Mouse (Mus musculus) right cerebral cortex, postnatal 4 days (tissue): ENCODE results near the gene A930004D18Rik.

Source experiments
- DNase-seq: peaks from one replicate; pipeline ENCODE4 v3.0.0-alpha.2; 2022

The A930004D18Rik gene

DNA sequence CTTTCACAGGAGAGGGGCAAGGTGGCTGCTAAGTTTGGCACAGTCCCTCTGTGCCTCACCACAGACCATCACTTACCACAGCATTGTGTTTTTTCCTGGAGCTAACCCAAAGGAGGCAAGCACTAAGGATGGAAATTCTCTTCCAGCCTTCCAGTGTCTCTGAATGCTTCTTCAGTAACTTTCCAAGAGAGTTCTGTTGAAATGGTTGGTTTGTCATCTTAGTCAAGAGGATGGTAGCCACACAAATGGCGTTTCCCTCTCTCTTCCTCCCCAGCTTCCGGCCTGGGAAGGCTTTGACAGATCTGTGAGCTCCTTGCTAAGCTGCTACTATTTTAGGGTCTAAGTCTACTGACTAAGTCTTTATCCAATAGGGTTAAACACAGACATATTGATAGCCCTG is at the start of gene A930004D18Rik:
TSS of gene A930004D18Rik (minus strand) at position 247 of the 400 bp plus-strand sequence.
- DNase-seq: no peak

DNA sequence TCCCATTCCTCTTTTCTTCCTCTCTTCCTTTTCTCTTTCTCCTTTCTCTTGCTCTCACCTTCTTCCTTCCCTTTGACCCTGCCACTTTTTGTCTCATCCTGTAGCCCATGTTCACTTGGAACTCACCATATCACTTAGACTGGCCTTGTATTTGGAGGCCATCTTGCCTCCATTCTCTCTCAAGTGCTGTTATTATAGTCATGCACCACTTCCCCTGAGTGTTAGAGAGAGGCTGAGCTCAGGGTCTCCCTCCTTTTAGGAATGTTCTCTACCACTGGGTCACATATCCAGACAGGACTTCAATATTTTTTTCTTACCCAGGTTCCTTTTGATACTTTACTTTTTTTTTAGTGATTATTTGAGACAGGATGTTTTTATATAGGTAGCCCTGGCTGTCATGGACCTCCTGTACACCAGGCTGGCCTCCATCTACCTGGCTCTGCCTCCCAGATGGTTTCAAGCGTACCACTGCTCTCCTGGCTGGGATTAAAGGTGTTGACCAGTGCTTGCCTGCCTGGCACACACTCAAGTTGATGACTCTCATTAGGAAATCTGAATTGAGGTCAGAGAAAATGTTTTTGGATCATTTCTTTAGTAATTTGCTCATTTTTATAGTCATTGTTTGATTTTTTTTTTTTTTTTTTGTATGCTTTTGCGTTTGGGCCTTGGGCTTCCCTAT is 42.8 kb upstream of the A930004D18Rik start:
- DNase-seq: no peak

DNA sequence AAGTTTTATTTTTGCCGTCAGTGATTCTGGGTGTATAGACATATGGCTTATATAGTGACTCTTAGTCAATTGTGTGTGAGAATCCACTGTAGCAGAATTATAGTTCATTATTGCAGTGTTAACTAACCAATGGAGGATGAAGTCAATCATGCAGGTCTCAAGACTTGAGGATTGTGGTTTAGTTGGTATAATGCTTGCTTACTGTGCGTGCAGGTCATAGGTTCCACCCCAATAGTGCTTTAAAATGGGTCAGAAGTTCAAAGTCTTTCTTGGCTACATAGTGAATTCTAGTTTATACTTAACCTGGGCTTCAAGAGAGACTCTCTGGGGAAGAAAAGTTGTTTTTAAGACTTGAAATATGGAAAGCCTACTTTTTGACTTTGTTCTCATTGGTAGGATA is 34.4 kb upstream of the A930004D18Rik start:
- DNase-seq: no peak

DNA sequence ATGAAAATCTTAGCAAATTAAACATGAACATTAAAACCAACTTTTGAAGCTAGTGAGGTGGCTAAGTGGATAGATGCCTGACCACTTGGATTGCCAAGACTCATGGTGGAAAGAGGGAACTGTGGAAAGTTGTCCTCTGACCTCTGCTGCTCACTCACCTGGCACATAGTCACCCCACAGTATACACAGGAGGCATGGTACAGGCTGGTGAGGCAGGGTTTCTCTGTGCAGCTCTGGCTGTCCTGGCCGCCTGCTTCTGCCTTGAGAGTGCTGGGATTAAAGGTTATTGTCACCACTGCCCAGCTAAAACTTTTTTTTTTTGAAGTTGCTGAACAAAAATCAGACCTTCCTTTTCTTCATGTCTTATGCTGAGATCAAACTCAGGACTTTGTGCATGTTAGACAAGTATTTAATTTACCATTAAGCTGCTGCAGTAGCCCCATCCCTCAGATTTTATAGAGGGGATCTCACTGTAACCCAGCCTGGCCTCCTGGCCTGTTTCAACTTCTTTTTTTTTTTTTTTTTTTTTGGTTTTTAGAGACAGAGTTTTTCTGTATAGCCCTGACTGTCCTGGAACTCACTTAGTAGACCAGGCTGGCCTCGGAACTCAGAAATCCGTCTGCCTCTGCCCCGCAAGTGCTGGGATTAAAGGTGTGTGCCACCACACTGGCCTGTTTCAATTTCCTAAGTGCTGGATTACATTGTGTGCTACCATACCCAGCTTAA is 30.7 kb upstream of the A930004D18Rik start:
- no peak for DNase-seq

DNA sequence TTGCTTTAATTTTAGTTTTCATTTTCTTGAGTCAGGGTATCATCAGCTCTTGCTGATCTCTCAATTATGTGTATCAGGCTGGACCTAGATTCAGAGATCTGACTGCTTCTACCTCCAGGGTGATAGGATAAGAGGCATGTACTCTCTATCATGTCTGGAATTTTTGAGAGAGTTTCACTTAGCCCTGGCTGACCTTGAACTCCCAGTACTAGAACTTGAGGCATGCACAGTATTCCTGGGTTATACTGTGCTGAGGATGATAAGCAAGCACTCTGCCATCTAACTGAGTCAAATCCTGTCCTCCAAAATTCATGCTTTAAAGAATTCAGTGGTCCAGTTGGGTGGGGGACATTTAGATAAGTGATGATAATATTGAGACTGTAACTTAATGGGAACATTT is 28.9 kb upstream of the A930004D18Rik start:
- DNase-seq: no peak

DNA sequence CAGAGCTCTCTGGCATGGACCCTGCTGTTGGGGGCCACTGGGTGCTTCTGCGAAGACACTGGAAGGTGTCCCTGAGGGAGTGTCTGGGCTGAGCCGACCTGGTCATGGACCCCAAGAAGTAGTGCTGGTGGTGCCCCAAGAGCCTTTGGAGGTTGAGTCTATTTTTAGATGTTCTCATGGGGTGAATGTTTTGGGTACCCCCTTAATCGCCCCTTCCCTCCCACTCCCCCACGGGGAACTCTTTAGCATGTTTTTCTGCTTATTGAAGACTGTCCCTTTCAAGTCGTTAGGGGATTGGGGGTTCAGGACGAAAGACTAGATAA is 28.1 kb upstream of the A930004D18Rik start:
- DNase-seq: no peak

DNA sequence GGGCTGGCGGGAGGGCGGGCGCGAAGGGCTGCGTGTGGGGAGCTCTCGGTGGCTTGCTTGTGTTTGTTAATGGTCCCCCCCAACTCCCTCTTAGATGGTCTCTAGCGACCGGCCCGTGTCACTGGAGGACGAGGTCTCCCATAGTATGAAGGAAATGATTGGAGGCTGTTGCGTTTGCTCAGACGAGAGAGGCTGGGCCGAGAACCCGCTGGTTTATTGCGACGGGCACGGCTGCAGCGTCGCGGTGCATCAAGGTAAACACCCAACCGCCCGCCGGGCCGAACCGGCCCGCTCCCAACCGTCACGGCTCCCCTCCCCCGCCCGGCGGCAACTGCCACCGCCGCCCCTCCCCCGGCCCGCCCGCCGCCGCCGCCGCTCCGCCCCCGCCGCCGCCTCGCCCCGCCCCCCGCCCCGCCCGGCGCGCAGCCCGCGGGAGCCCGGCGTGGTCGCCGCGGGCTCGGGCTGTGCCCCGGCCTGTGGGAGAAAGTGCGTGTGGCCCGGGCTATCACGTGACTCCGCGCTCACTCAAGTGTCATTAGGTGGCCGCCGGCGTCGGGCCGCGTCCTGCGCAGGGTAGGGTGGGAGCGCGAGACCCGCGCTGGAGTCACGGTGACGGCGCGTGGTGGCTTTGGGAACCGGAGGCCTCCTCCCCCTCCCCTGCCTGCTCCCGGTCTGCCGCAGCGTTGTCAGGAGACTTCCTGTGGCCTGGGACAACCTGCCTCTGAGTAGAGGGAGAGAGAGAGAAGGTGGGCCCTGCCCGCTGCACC is 27.6 kb upstream of the A930004D18Rik start:
- peak; percentile 80 for DNase-seq

DNA sequence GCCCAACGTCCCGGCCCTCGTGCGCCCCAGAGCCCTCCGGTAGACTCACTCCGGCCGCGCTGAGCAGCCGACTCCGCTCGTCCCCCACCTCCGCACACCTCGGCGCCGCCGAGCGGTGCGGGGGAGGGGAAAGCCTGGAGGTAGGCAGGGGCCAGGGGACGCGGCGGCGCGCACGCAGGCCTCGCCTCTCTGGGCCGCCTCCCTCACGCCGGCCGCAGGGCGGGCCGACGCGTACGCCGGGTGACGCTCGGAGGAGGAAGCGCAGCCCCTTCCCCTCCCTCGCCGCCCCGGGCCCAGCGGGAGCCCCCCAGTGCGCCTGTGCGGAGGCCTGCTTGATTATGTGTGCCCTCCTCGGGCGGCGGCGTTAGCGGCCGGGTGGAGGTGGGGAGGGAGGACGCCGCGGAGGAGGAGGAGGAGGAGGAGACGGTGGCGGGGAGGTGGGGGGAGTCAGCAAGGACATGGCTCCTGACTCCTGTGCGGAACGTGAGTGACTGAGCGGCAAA is 26.9 kb upstream of the A930004D18Rik start:
- peak; percentile 92 for DNase-seq

DNA sequence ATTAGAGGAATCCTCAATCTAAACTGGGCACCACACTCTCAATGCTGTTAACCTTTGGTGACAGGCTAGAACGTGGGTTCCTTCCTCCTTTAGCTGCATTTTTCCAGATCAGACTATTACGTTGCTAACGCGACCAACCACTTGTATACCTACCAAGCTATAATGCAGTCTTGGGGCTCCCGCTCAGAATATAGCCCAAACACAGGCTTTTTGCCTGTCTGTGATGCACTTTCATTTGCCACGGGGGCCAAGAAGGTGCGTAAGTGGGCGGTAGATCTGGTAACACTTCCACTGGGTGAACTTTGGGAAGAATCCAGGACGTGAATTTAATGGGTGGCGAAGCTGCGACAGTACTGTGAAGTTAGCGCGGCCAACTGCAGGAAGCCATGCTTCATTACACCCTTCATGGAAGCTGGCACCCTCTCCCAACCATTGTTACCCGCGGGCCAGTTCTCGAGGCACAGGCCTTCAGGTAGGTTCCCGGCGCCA is 26.3 kb upstream of the A930004D18Rik start:
- DNase-seq: peak; percentile 59

DNA sequence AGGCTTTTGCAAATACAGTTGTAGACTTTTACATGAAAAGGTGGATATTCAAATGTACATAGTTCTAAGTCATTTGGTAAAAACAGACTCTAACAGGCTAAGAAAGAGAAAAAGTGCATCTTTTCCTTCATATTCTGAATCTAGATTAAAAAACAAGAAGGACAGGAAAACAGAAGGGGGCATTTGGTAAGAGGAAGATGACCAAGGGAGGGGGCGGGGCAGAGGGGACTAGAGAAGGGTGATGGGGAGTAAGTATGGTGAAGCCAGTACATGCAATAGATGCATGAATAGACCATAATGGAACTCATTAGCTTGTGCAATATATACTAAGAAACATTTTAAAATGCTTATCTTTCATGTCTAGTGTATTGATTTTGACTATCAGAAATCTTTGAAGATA is 22.9 kb upstream of the A930004D18Rik start:
- DNase-seq: no peak

DNA sequence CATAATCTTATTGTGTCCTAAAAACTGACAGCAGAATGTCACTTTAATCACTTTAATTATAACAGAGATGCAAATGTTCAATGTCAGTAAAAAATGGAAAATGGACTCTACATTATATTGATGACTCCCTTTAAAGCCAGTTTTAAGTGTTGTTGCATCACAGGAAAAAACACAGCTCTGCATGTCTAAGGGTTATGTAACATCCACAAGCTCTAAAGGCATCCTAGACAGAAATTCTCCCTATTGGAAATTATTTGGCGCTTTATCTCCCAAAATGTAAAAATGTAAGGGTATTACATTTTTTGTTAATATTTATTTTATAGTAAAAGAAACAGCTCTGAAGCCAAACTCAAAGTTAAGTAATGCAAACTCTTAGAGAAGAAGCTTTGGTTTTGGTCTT is 22.4 kb upstream of the A930004D18Rik start:
- no peak for DNase-seq

DNA sequence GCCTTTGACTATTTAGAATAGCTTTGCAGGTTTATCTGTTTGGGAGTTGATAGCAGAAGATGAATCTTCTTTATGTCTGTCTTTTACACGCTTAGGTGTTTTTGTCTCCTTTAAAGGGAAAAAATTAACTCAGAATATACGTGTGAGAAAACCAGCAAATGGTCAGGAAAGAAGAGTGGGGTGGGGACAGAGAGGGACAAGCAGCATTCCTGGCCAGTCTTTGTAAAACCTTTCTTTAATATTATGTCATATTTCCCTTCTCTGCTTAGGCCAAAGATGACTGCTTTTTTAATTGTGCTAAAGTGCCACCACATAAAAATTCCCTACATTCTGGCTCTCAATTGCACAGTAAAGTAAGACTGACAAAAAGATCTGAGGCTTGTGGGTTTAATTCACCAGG is 21.5 kb upstream of the A930004D18Rik start:
- no peak for DNase-seq

DNA sequence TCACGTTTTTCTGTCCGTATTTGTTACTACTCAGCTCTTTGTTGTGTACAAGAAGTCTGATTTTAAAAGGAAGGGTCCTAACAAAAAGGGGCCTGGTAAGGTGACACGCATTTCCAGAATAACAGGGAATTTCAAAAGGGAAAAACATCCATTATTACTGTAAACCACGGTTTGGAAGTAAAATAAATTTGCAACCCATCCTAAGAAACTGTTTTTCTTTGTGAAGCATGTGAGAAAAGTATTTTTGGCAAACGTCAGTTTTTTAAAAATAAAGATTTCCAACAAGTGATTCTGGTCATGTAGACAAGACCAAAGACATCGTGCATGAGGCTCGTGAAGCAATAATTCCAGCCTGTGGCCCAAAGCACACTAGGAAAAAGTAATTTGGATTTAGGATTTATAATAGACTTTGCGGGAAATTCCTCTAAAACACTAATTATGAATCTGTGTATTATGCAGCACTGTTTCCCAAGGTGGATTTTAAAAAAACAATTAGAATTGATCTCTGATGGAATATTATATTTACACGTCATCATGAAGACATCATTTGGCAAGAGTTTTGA is 20.7 kb upstream of the A930004D18Rik start:
- DNase-seq: no peak

DNA sequence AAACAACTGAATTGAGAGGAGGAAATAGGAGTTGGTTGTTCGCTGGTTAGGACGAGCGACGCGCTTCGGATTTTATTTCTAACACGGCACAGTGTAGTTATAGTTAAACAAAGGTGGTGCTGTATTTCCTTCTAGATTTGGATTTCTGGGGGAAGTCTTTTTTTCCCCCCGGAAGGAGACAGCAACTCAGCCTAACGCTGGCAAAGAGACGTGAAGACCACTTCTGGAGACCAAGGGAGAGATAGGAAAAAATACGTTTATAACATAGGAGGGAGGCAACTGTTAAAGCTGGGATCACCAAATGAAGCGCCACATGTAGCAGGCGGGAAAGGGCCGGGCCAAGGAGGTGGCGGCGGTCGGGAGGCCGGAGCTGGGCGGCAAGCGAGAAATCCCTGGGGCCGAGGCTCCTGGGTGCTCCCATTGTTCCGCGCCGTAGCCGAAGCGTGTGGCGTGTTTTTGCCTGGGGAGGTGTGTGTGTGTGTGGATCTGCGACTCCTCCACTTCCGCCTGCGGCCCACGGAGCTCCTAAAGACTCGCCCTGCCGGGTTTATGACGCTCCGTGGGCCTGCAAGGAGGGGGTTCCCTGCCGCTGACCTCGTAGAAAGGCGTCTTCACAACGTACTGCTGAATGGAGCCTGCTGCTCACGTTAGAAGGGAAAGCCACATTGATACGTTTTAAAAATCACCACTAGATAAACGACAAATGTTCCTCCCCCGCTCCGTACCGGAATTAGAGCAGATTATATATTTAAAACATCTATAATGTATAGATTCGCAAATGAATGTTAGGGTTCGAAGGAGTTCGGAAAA is 20.0 kb upstream of the A930004D18Rik start:
- DNase-seq: peak; percentile 58

DNA sequence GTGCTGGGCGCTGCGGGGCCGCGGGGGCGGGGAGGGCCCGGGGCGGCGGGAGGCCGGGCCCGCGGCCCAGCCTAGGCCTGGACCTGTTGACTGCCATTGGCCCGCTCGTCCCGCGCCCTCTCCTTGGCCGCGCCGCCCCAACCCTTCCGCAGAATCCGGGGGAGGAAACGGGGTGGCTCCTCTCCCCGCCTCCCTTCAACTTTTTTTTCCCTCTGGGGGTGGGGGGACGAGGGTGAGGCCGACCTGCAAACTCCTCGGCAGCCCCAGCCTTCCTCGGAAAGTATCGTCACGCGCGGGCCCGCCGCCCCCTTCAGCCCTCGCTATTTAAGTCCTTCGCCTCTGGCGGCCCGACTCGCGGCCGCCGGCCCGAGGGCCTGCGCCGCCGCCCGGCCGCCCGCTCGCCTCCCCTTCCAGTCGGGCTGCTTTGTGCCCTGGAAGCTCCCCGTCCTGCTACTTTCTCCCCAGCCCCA is 19.3 kb upstream of the A930004D18Rik start:
- peak; percentile 74 for DNase-seq

DNA sequence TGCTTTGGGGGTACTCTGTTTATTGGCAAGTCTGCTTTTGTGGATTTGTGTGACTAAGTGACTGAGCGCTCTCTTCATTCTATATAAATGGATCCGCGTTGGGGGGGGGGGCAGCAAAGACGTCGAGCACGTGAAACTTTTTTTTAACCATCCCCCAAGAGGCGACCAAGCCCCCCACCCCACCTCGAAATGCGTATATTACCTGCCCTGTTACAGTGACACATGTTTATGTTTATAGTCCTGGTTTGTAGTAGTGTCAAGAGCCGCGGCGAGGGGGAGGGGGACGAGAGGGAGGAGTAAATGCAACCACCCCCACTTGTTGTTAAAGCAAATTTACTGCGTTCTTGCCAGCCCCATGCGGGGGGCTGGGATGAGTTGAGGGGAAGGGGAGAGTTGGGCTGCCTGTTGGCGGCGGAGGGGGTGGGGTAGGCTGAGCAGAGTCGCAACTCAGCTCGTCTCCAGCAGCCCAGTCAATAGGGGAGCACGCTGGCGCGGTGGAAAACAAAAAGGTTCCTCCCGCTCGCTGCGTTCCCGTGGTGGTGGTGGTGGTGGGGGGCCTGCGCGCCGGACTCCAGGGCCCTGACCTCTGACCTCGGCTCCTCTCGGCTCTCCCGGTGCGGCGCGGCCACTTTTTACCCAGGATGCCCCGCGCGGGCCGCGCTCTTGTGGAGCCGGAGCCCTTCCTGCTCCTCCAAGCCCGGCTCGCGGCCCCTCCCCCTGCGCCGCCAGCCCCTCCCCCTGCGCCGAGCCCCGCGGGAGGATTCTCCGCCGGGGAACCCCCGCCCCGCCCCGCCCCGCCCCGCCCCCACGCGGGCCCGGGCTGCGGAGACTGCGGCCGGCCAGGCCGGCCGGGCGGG is 18.6 kb upstream of the A930004D18Rik start:
- peak; percentile 88 for DNase-seq

DNA sequence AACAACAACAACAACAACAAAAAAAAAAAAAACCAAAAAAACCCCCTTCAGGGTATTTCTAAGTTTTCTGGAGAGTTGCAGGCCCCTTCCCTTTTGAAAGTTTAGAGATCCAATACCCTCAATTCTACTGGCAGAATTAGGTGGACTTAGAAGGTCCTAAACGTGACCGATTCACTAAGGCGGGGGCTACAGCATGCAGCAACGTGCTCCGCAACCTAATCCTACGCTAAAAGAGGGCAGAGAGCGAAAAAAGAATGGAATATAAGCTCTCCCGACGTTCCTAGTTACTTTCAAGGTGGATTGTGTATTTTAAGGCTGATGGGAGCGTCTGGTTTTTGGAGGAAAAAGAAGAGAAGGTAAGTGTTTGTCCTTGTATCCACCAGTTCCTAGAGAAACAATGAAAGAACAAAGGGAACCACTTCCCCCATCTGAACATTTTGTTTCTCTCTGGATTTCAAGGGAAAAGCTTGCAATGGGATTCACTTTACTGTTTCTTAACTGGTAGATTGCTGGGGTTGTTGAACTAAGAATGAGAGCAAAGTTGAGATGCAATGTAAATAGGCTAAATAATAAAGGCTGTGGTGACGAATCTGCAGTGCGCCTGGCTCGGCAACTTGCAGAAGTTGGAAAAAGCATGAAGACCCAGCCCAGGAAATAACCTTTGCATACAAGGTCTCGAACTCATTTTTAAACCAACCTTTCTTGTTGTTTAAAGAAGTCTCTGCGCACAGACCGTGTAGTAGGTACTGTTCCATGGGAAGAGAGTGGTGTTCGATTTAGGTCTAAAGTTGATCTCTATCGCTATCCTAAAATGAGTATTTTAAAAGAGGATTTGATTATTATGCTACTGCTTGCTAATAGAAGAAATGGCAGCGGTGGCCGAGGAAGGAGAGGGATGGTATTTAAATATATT is 17.7 kb upstream of the A930004D18Rik start, which contains the start of gene Mllt10:
TSS of gene Mllt10 (plus strand) at position 222 of the 913 bp plus-strand sequence.
- DNase-seq: no peak

DNA sequence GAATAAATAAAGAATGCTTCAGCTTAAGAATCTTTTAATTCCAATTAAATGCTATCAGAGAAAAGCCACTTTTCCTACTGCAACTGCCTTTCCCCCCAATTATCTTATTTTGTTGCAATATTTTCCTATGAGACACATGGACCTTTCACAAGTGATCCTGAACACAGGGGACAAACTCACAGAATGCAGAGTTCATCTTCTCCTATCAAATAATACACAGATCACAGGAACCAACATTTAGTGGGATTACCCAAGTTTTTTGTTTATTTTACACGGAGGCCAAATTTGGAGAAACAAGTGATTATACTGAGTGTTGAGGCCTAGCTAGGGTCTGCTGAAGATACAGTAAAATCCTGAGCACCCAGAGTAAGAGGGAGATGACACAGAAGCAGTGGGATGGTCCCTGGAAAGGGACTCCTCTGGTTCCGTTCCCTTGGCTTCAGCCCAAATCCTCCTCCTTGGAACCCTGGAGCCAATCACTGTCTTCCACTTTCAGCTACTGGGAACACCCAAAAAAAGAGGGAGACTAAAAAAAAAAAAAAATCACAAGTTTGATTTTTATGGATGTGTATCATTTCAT is 16.5 kb upstream of the A930004D18Rik start:
- no peak for DNase-seq

DNA sequence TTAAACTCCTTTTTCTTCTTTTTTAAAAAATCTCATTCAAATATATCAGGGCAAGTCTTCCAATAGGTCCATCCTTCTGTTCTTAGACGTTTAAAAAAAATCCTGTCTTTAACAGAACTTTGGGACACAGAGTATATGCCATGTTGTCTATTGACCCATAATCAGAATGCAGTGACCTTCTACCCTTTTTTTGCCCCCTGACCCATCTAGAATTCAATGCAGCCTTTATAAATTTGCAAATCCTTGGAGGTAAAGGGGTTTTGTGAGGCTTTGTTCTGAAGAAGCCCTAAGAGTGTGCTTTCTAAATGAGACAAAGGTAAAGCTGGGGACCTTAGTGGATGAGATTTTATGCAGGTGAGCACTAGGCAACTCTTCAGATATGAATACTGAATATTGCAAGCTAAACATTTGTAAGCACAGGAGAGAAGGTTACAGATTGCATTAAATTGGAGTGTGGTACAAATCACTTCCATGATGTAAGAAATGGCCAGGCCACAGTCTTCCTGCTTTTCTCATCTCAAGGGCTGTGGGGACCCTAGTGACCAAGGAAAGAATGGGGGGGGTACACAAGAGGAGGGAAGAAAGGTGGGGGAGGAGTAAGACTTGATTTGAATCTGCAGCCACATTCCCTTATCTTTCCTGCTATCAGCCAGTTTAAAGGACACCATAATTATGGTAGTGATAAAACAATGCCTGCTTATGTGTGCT is 15.9 kb upstream of the A930004D18Rik start:
- DNase-seq: no peak
